Mouse (Mus musculus) cerebellum, adult 2 months (tissue): ENCODE measurements around the gene Ftsj3. TPM values are rescaled to one million over a fixed set of nuclear protein-coding genes. Genes with fewer than 3 reads are reported as not detected.
A peak's percentile ranks its signal among the peaks of the same experiment; 100 is the strongest.

ENCODE experiments used
- DNase-seq, 2 experiments: peaks; one replicate each; pipeline ENCODE4 v3.0.0; 2021
- H3K27ac ChIP-seq: fragments of 200-500 bp; 2 replicates; pipeline ENCODE4 v1.5.1; 2012; ENCODE audit warnings: low read length, control low read depth, inconsistent platforms; ENCODE audit not compliant: insufficient read depth
- H3K27me3 ChIP-seq: fragments of 200-500 bp; 2 replicates; pipeline ENCODE4 v1.6.1; 2012; ENCODE audit warnings: inconsistent platforms, mild to moderate bottlenecking, low read length, moderate library complexity; ENCODE audit not compliant: control insufficient read depth, insufficient read depth
- H3K4me1 ChIP-seq: fragments of 200-500 bp; 2 replicates; pipeline ENCODE4 v1.6.1; 2011; ENCODE audit warnings: low read length; ENCODE audit not compliant: control insufficient read depth, insufficient read depth
- H3K4me3 ChIP-seq: fragments of 200-500 bp; replicated peaks from 2 replicates; pipeline ENCODE3; 2011; ENCODE audit warnings: mild to moderate bottlenecking, low read depth, low read length, control low read depth; ENCODE audit not compliant: insufficient read depth
- CTCF ChIP-seq: fragments of 200-500 bp; IDR thresholded peaks from 2 replicates; pipeline ENCODE4 v1.5.1; 2011; ENCODE audit warnings: low read depth, mild to moderate bottlenecking, control low read depth, low read length, moderate library complexity, borderline replicate concordance; ENCODE audit not compliant: insufficient read depth
- POLR2A ChIP-seq: fragments of 200-500 bp; IDR thresholded peaks from 2 replicates; pipeline ENCODE4 v1.6.1; 2011; ENCODE audit warnings: low read length, control low read depth, borderline replicate concordance; ENCODE audit not compliant: insufficient read depth
- WGBS: fragments of 180-500 bp; shearing (Covaris S2); methylation state at CpG from one replicate; pipeline ENCODE4 v1.1.7; 2018; 5-methylcytosine and 5-hydroxymethylcytosine counted together
- polyA plus RNA-seq: library from polyadenylated mRNA; depleted of rRNA; stranded (reverse); fragments of >200 nt; gene quantifications from 2 replicates; pipeline ENCODE4 v1.2.3, GENCODE M21; 2012

Gene Ftsj3
- polyA plus RNA-seq, 1 experiment = 21.3 TPM

- peaks cover 14% of the 10 kb centered on the region; the same call in 1 of the 2 replicates for H3K4me1 ChIP-seq
- H3K27ac ChIP-seq = peak overlapping the region; percentile 18
- no peak for DNase-seq
- 6% methylated on average over 16 of the region's 16 CpGs for WGBS
- no peaks in the 10 kb centered on the region for H3K27me3 ChIP-seq
- TF ChIP-seq POLR2A (no peak), CTCF (no peak)
- peak overlapping the region; percentile 70 for H3K4me3 ChIP-seq
Observed at GRCm38 (mm10) chr11:106273311-106273684, 17.4 kb upstream of the Ftsj3 start.

GRCm38 (mm10) chr11:106272644-106273310, 16.9 kb upstream of the Ftsj3 start, which contains the start of gene Smarcd2:
Gene Smarcd2, minus strand, starts transcription at chr11:106272972.
- under 1% methylated on average over 72 of the region's 72 CpGs for WGBS
- peak within 1 kb of the TSS; percentile 72 for H3K4me3 ChIP-seq
- peak; percentile 99 to 100 for DNase-seq
- peak; percentile 53; the same call in 1 of the 2 replicates for TF ChIP-seq POLR2A
- TF ChIP-seq CTCF = no peak
- no peaks in the 10 kb centered on the region for H3K27me3 ChIP-seq
- peak within 1 kb of the TSS; percentile 81 for H3K27ac ChIP-seq
- peaks cover 14% of the 10 kb centered on the region; the same call in 1 of the 2 replicates for H3K4me1 ChIP-seq

- DNase-seq = peak in 1 of 2 experiments; percentile 64
Observed at GRCm38 (mm10) chr11:106271794-106272643, 16.1 kb upstream of the Ftsj3 start.

GRCm38 (mm10) chr11:106271131-106271793, 15.4 kb upstream of the Ftsj3 start:
- H3K27me3 ChIP-seq = no peaks in the 10 kb centered on the region
- DNase-seq = peak; percentile 64 to 77
- peak overlapping the region; percentile 81 for H3K27ac ChIP-seq
- peaks cover 19% of the 10 kb centered on the region; the same call in 1 of the 2 replicates for H3K4me1 ChIP-seq
- peak overlapping the region; percentile 72 for H3K4me3 ChIP-seq
- TF ChIP-seq CTCF = peak; percentile 41; the same call in 1 of the 2 replicates
- no peak; the same call in 1 of the 2 replicates for TF ChIP-seq POLR2A
- 3% methylated on average over 5 of the region's 5 CpGs for WGBS

More at GRCm38 (mm10) chr11:106271794-106272643, 16.1 kb upstream of the Ftsj3 start:
- WGBS = under 1% methylated on average over 41 of the region's 41 CpGs
- Histone ChIP-seq H3K27ac (peak overlapping the region; percentile 81), H3K27me3 (no peaks in the 10 kb centered on the region), H3K4me1 (peaks cover 14% of the 10 kb centered on the region; the same call in 1 of the 2 replicates), H3K4me3 (peak overlapping the region; percentile 72)
- TF ChIP-seq POLR2A = no peak

- peaks cover 37% of the 10 kb centered on the region for H3K4me1 ChIP-seq
- peak; percentile 70 to 75 for DNase-seq
- H3K4me3 ChIP-seq = peak overlapping the region; percentile 35
- TF ChIP-seq POLR2A (no peak), CTCF (no peak)
- H3K27ac ChIP-seq = peak overlapping the region; percentile 86
- 6% methylated on average over 3 of the region's 3 CpGs for WGBS
- no peaks in the 10 kb centered on the region for H3K27me3 ChIP-seq
Observed at GRCm38 (mm10) chr11:106269060-106269431, 13.2 kb upstream of the Ftsj3 start.

- H3K4me3 ChIP-seq = peak overlapping the region; percentile 35
- DNase-seq = peak; percentile 91 to 96
- peaks cover 41% of the 10 kb centered on the region for H3K4me1 ChIP-seq
Observed at GRCm38 (mm10) chr11:106268326-106269059, 12.6 kb upstream of the Ftsj3 start.

GRCm38 (mm10) chr11:106267871-106268270, 12.0 kb upstream of the Ftsj3 start:
- peak; percentile 82 to 89 for DNase-seq
- WGBS = 7% methylated on average over 5 of the region's 5 CpGs
- no peak for TF ChIP-seq POLR2A
- TF ChIP-seq CTCF = no peak; the same call in 1 of the 2 replicates
- peak overlapping the region; percentile 86 for H3K27ac ChIP-seq
- H3K27me3 ChIP-seq = no peaks in the 10 kb centered on the region
- H3K4me3 ChIP-seq = peak overlapping the region; percentile 5
- H3K4me1 ChIP-seq = peaks cover 44% of the 10 kb centered on the region

More at GRCm38 (mm10) chr11:106268326-106269059, 12.6 kb upstream of the Ftsj3 start:
- H3K27ac ChIP-seq = peak overlapping the region; percentile 86
- WGBS = 4% methylated on average over 8 of the region's 8 CpGs
- no peaks in the 10 kb centered on the region for H3K27me3 ChIP-seq
- 0 out of 2 replicates have a peak, but pooled peaks have one; percentile 39 for TF ChIP-seq POLR2A
- TF ChIP-seq CTCF = no peak
